Mouse (Mus musculus): ENCODE data around the gene Ndc80.
A peak's percentile ranks its signal among the peaks of the same experiment; 100 is the strongest.
"Not testable (repeated sequence)": the region's sequence is repeated elsewhere in the genome, so short reads cannot be mapped to it uniquely, and the experiment has no call there.

Ndc80 gene

DNA sequence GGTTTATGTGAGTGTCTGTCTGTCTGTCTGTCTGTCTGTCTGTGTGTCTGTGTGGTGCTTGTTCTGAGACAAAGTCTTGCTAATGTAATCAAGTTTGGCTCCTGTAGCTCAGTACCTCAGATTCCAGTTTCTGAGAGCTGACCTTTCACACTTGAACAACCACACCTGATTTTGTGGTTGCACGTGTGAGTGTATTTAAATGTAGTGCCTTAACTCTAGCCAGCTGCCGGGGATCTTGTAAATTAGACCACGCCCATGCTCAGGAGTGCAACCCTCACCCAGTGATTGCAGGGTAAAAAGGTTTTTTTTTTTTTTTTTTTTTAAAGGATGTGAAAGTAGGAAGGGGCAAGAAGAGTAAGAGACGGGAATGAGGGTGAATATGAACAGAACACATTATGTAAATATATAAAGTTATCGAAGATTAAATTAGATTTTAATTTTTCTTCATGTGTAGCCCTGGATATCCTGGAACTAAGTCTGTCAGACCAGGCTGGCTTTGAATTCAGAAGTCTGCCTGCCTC is 47.2 kb downstream of the Ndc80 start:
- peak; percentile 45 to 74 for DNase-seq (ENCODE audit: low spot score in 2 of 2)

DNA sequence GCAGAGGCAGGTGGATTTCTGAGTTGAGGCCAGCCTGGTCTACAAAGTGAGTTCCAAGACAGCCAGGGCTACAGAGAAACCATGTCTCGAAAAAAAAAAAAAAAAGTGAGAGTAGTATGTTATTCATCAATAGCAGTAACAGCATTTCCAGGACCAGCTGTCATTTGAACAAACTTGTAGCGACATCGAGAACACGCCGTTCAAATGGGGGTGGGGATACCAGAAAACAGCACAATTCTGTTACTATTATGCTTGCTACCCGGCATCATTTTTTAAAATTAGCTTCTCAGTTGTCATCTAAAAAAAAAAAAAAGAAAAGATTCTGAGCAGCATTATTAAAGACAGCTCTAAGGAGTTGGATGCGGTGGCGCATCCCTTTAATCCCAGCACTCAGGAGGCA is 49.2 kb downstream of the Ndc80 start:
- DNase-seq (ENCODE audit: low spot score in 2 of 2), result no peak

DNA sequence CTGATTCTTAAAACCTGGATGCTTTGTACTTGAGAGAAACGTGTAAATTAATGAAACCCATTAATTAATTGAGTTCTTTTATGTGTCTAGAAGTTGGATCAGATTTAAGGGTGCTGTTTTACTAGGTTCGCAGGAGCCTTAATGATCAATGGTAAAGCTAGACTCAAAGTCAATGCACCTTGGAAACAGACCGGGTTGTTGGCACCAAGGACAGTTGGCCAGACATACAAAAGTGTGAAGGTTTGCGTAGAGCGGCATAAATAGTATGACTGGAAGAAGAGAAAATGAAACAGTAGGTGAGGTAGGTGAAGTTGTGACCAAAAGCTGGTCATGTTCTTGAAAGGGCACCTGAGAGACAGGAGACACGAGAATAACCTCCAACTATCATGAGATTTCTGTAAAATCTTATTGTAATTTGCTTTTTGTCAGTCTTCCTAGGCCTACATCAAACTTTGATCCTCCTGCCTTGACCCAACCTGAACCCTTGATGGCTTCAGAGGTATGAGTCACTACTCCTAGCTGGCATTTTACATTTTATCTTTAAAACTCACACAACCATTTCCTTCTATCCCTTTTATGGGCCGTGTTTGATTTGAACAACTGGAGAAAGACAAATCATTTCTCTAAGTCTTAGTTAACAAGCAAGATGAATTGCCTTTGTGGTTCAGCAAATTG is 50.2 kb downstream of the Ndc80 start:
- no peak for DNase-seq (ENCODE audit: low spot score in 2 of 2)

- DNase-seq (ENCODE audit: low spot score in 2 of 2), result peak; percentile 50 to 52
Observed at GRCm38 (mm10) chr17:71475705-71476089, 51.0 kb downstream of the Ndc80 start.

GRCm38 (mm10) chr17:71474762-71475704 is 51.6 kb downstream of the Ndc80 start, which contains the start of gene Smchd1:
TSS of gene Smchd1 (minus strand) at chr17:71475343.
- peak; percentile 90 to 92 for DNase-seq (ENCODE audit: low spot score in 2 of 2)

- DNase-seq (ENCODE audit: low spot score in 2 of 2), result no peak
Observed at GRCm38 (mm10) chr17:71474128-71474527, 52.5 kb downstream of the Ndc80 start.

DNA sequence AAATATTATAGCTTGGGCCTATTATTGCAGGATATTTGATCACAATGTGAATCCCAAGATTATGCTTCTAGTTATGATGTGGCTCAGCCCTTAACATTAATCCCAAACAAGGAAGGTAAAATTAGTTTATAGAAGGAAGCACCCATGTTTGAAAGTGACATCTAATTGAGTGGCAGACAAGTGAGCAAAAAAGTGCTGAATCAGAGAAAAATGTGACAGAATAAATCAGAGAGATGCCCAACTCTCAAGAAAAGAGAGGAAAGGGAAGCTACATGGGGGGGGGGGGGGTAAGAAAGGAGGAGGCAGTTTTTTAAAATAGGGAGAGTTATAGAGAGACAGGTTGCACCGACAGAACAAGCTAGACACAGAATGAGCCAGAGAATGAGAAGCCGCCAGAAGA is 55.4 kb downstream of the Ndc80 start:
- DNase-seq (ENCODE audit: low spot score in 2 of 2), result no peak

- no peak for DNase-seq (ENCODE audit: low spot score in 2 of 2)
Observed at GRCm38 (mm10) chr17:71460312-71460711, 66.3 kb downstream of the Ndc80 start.

- no peak for DNase-seq (ENCODE audit: low spot score in 2 of 2)
Observed at GRCm38 (mm10) chr17:71459818-71460217, 66.8 kb downstream of the Ndc80 start, which contains the start of gene Gm4707. TSS of gene Gm4707 (minus strand) at chr17:71459918.

- DNase-seq (ENCODE audit: low spot score in 2 of 2), result not testable (repeated sequence)
Observed at GRCm38 (mm10) chr17:71457361-71457760, 69.3 kb downstream of the Ndc80 start.
